Mouse (Mus musculus): ENCODE measurements around the gene Tspan7. TPM values are rescaled to one million over a fixed set of nuclear protein-coding genes. Genes with fewer than 3 reads are reported as not detected.

Tspan7 gene
- 100 to 1,000 TPM; 171 to 182 TPM for total RNA-seq (2021)
- long read RNA-seq, experiment 1, transcript Tspan7-201 (8 exons, 1,733 nt), result major isoform, 164 of 183 reads
- long read RNA-seq, experiment 1, partial matches to known transcripts, result 12 of 183 reads
- long read RNA-seq, experiment 1, other reads (novel, unspliced or antisense), result 7 of 183 reads
- long read RNA-seq, experiment 2, transcript Tspan7-201 (8 exons, 1,733 nt), result major isoform, 183 of 222 reads
- long read RNA-seq, experiment 2, partial matches to known transcripts, result 34 of 222 reads
- long read RNA-seq, experiment 2, other reads (novel, unspliced or antisense), result 5 of 222 reads

GRCm38 (mm10) chrX:10484872-10485569, at the start of gene Tspan7:
TSS of gene Tspan7 (plus strand) at chrX:10485158.
- peak; percentile 34 to 54 for DNase-seq (ENCODE audit: low spot score in 2 of 2)

GRCm38 (mm10) chrX:10449323-10449980, 35.5 kb upstream of the Tspan7 start:
- no peak for DNase-seq (ENCODE audit: low spot score in 2 of 2)

GRCm38 (mm10) chrX:10450143-10451060, 34.6 kb upstream of the Tspan7 start:
- no peak for DNase-seq (ENCODE audit: low spot score in 2 of 2)

GRCm38 (mm10) chrX:10453798-10454197, 31.2 kb upstream of the Tspan7 start:
- DNase-seq (ENCODE audit: low spot score in 2 of 2), result no peak

- DNase-seq (ENCODE audit: low spot score in 2 of 2), result no peak
Observed at GRCm38 (mm10) chrX:10457256-10457655, 27.7 kb upstream of the Tspan7 start.

GRCm38 (mm10) chrX:10477088-10477487, 7.9 kb upstream of the Tspan7 start:
- no peak for DNase-seq (ENCODE audit: low spot score in 2 of 2)

GRCm38 (mm10) chrX:10479031-10479886, 5.7 kb upstream of the Tspan7 start:
- DNase-seq (ENCODE audit: low spot score in 2 of 2), result no peak

GRCm38 (mm10) chrX:10479943-10480342, 5.0 kb upstream of the Tspan7 start:
- DNase-seq (ENCODE audit: low spot score in 2 of 2), result no peak

GRCm38 (mm10) chrX:10485664-10486211, 780 bp downstream of the Tspan7 start:
- peak in 1 of 2 experiments; percentile 14 for DNase-seq (ENCODE audit: low spot score in 2 of 2)

- DNase-seq (ENCODE audit: low spot score in 2 of 2), result no peak
Observed at GRCm38 (mm10) chrX:10498580-10498979, 13.6 kb downstream of the Tspan7 start.

- no peak for DNase-seq (ENCODE audit: low spot score in 2 of 2)
Observed at GRCm38 (mm10) chrX:10502616-10503015, 17.7 kb downstream of the Tspan7 start.

GRCm38 (mm10) chrX:10514417-10514816, 29.5 kb downstream of the Tspan7 start:
- DNase-seq (ENCODE audit: low spot score in 2 of 2), result no peak

- DNase-seq (ENCODE audit: low spot score in 2 of 2), result no peak
Observed at GRCm38 (mm10) chrX:10514971-10515370, 30.0 kb downstream of the Tspan7 start.

- DNase-seq (ENCODE audit: low spot score in 2 of 2), result no peak
Observed at GRCm38 (mm10) chrX:10516448-10516847, 31.5 kb downstream of the Tspan7 start.

GRCm38 (mm10) chrX:10516925-10517324, 32.0 kb downstream of the Tspan7 start:
- no peak for DNase-seq (ENCODE audit: low spot score in 2 of 2)

- no peak for DNase-seq (ENCODE audit: low spot score in 2 of 2)
Observed at GRCm38 (mm10) chrX:10517756-10518155, 32.8 kb downstream of the Tspan7 start.

GRCm38 (mm10) chrX:10518510-10518909, 33.6 kb downstream of the Tspan7 start:
- no peak for DNase-seq (ENCODE audit: low spot score in 2 of 2)

GRCm38 (mm10) chrX:10535450-10535849, 50.5 kb downstream of the Tspan7 start:
- DNase-seq (ENCODE audit: low spot score in 2 of 2), result no peak

GRCm38 (mm10) chrX:10539009-10539408, 54.1 kb downstream of the Tspan7 start:
- DNase-seq (ENCODE audit: low spot score in 2 of 2), result no peak

Data from gastrocnemius, postnatal 4 days (tissue).